Mouse (Mus musculus): ENCODE measurements around the gene Hspb1.

DNA sequence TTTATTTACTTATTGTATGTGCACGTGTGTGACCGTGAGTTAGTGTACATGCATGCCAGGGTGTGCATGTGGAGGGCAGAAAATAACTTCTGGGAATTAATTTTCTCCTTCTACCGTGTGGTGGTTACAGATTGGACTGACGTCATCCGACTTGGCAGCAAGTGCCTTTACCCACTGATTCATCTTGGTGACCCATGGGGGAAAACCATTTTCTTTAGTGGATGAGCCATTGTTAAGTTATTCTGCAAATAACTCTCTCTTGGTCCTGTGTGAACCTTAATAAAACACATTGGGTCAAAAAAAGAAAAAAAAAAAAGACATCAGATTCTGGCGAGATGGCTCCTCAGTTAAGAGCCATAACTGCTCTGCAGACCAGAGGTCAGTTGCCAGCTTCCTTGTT lies 46.1 kb upstream of the Hspb1 start:
- TF ChIP-seq CTCF (IDR thresholded peaks at IDR 0.05; ENCODE audit: low read depth, low read length) (no peak), POLR2A (IDR thresholded peaks at IDR 0.05; ENCODE audit: extremely low read depth, insufficient read depth, low read length) (no peak)

Measured in liver, adult 2 months (tissue).